Mouse (Mus musculus) ES-Bruce4 (cell line): Measurements from ENCODE around the gene Gm10271. TPM values are rescaled to one million over a fixed set of nuclear protein-coding genes. Genes with fewer than 3 reads are reported as not detected.

ENCODE experiments used
- H3K27ac ChIP-seq: 2 replicates; pipeline ENCODE4 v1.5.1; 2012; ENCODE audit warnings: low read length, inconsistent platforms; ENCODE audit not compliant: insufficient read depth
- H3K27me3 ChIP-seq: 2 replicates; pipeline ENCODE4 v1.6.1; 2012; ENCODE audit warnings: mild to moderate bottlenecking, low read length, inconsistent platforms; ENCODE audit not compliant: control insufficient read depth, poor library complexity, insufficient read depth, severe bottlenecking
- H3K36me3 ChIP-seq: 2 replicates; pipeline ENCODE4 v1.6.1; 2012; ENCODE audit warnings: inconsistent platforms, mild to moderate bottlenecking, low read length, moderate library complexity; ENCODE audit not compliant: control insufficient read depth, poor library complexity, insufficient read depth, severe bottlenecking
- H3K4me1 ChIP-seq: one replicate; pipeline ENCODE4 v1.8.1; 2011; ENCODE audit warnings: low read length; ENCODE audit not compliant: control insufficient read depth, insufficient read depth
- H3K4me3 ChIP-seq: 2 replicates; pipeline ENCODE4 v1.5.1; 2011; ENCODE audit warnings: low read depth, mild to moderate bottlenecking, low read length
- H3K9ac ChIP-seq: 2 replicates; pipeline ENCODE4 v1.6.1; 2012; ENCODE audit warnings: low read depth, mild to moderate bottlenecking, inconsistent platforms; ENCODE audit not compliant: poor library complexity, severe bottlenecking
- H3K9me3 ChIP-seq: replicated peaks from 2 replicates; pipeline ENCODE4 v1.6.1; 2012; ENCODE audit warnings: mild to moderate bottlenecking, low read length, inconsistent platforms; ENCODE audit not compliant: control insufficient read depth, poor library complexity, insufficient read depth, severe bottlenecking
- CTCF ChIP-seq: IDR thresholded peaks from one replicate; pipeline ENCODE4 v1.8.1; 2011; ENCODE audit warnings: low read depth, low read length
- EP300 ChIP-seq: IDR thresholded peaks from 2 replicates; pipeline ENCODE4 v1.6.1; 2011; ENCODE audit warnings: low read depth, low read length; ENCODE audit not compliant: insufficient read depth
- POLR2A ChIP-seq: IDR thresholded peaks from one replicate; pipeline ENCODE4 v1.8.1; 2011; ENCODE audit warnings: low read length; ENCODE audit not compliant: insufficient read depth
- polyA plus RNA-seq: library from polyadenylated mRNA; stranded (reverse); fragments of >200 nt; gene quantifications from 2 replicates; pipeline ENCODE4 v1.2.4, GENCODE M21; 2011; ENCODE audit warnings: low read depth; ENCODE audit not compliant: missing spikeins, insufficient read depth, insufficient read length

The Gm10271 gene
- polyA plus RNA-seq, 1 experiment, result not detected

- Histone ChIP-seq H3K27me3 (no peaks in the 10 kb centered on the region), H3K4me3 (no peak overlapping the region), H3K9ac (no peak overlapping the region), H3K36me3 (peaks cover 16% of the 10 kb centered on the region; the same call in 1 of the 2 replicates), H3K4me1 (peaks cover 8% of the 10 kb centered on the region), H3K27ac (no peak overlapping the region), H3K9me3 (no peaks in the 10 kb centered on the region)
- no peak for TF ChIP-seq EP300
Observed at GRCm38 (mm10) chr10:116926428-116927113, 45.8 kb downstream of the Gm10271 start.

- Histone ChIP-seq H3K27me3 (no peaks in the 10 kb centered on the region), H3K4me1 (peaks cover 3% of the 10 kb centered on the region), H3K27ac (no peak overlapping the region), H3K4me3 (no peak overlapping the region), H3K36me3 (peaks cover 14% of the 10 kb centered on the region; the same call in 1 of the 2 replicates), H3K9me3 (no peaks in the 10 kb centered on the region), H3K9ac (no peak overlapping the region)
- no peak for TF ChIP-seq CTCF
- TF ChIP-seq EP300, result no peak
- TF ChIP-seq POLR2A, result no peak
Observed at GRCm38 (mm10) chr10:116923651-116924495, 48.5 kb downstream of the Gm10271 start.

- H3K27me3 ChIP-seq, result no peaks in the 10 kb centered on the region
- H3K9ac ChIP-seq, result no peak overlapping the region
- no peak overlapping the region for H3K27ac ChIP-seq
- peaks cover 12% of the 10 kb centered on the region; the same call in 1 of the 2 replicates for H3K36me3 ChIP-seq
- no peaks in the 10 kb centered on the region for H3K9me3 ChIP-seq
- TF ChIP-seq EP300 (no peak), CTCF (no peak), POLR2A (no peak)
- no peak overlapping the region for H3K4me3 ChIP-seq
- H3K4me1 ChIP-seq, result peaks cover 3% of the 10 kb centered on the region
Observed at GRCm38 (mm10) chr10:116922161-116922560, 50.2 kb downstream of the Gm10271 start.

- no peak overlapping the region for H3K9ac ChIP-seq
- H3K4me3 ChIP-seq, result no peak overlapping the region
- 0 out of 2 replicates have a peak, but pooled peaks cover 9% of the 10 kb centered on the region for H3K36me3 ChIP-seq
- H3K27ac ChIP-seq, result no peak overlapping the region
- H3K27me3 ChIP-seq, result no peaks in the 10 kb centered on the region
- H3K4me1 ChIP-seq, result peaks cover 3% of the 10 kb centered on the region
- no peaks in the 10 kb centered on the region for H3K9me3 ChIP-seq
- TF ChIP-seq CTCF (no peak), EP300 (no peak), POLR2A (no peak)
Observed at GRCm38 (mm10) chr10:116921416-116921815, 51.0 kb downstream of the Gm10271 start.

- no peaks in the 10 kb centered on the region for H3K9me3 ChIP-seq
- H3K36me3 ChIP-seq, result 0 out of 2 replicates have a peak, but pooled peaks cover 7% of the 10 kb centered on the region
- no peak for TF ChIP-seq CTCF
- no peak for TF ChIP-seq EP300
- no peak for TF ChIP-seq POLR2A
Observed at GRCm38 (mm10) chr10:116920641-116921040, 51.8 kb downstream of the Gm10271 start.

More at GRCm38 (mm10) chr10:116920641-116921040, 51.8 kb downstream of the Gm10271 start:
- no peaks in the 10 kb centered on the region for H3K27me3 ChIP-seq
- H3K4me1 ChIP-seq, result peaks cover 3% of the 10 kb centered on the region
- no peak overlapping the region for H3K9ac ChIP-seq
- no peak overlapping the region for H3K4me3 ChIP-seq
- H3K27ac ChIP-seq, result no peak overlapping the region
